Mouse (Mus musculus): ENCODE results near the gene Gchfr. TPM values are rescaled to one million over a fixed set of nuclear protein-coding genes. Genes with fewer than 3 reads are reported as not detected.

Gchfr gene
- polyA plus RNA-seq, 1 experiment, result 16.3 TPM

- WGBS, result 77% methylated on average over 2 of the region's 2 CpGs
- Histone ChIP-seq H3K36me3 (ENCODE audit: control insufficient read depth, insufficient read depth, low read length) (no peaks in the 10 kb centered on the region), H3K27ac (ENCODE audit: control insufficient read depth, insufficient read depth, low read length) (no peak overlapping the region), H3K27me3 (ENCODE audit: control insufficient read depth, insufficient read depth, low read length) (no peaks in the 10 kb centered on the region), H3K4me1 (replicated peaks; ENCODE audit: control insufficient read depth, insufficient read depth, low read length) (0 out of 2 replicates have a peak, but pooled peaks cover under 1% of the 10 kb centered on the region), H3K4me3 (ENCODE audit: control insufficient read depth, insufficient read depth, low read length) (no peak overlapping the region)
- no peak for DNase-seq
- no peak for TF ChIP-seq POLR2A (IDR thresholded peaks at IDR 0.05; ENCODE audit: control insufficient read depth, extremely low read depth, insufficient read depth, low read length, poor library complexity)
Observed at GRCm38 (mm10) chr2:119161247-119161646, 6.3 kb upstream of the Gchfr start.

- no peak overlapping the region for H3K4me3 ChIP-seq (ENCODE audit: control insufficient read depth, insufficient read depth, low read length)
- no peaks in the 10 kb centered on the region for H3K36me3 ChIP-seq (ENCODE audit: control insufficient read depth, insufficient read depth, low read length)
- TF ChIP-seq CTCF (IDR thresholded peaks at IDR 0.05; ENCODE audit: borderline replicate concordance, control insufficient read depth, extremely low read depth, insufficient read depth, low read length, poor library complexity) (no peak), POLR2A (IDR thresholded peaks at IDR 0.05; ENCODE audit: control insufficient read depth, extremely low read depth, insufficient read depth, low read length, poor library complexity) (no peak)
- no peak for DNase-seq
- no peak overlapping the region for H3K27ac ChIP-seq (ENCODE audit: control insufficient read depth, insufficient read depth, low read length)
- H3K4me1 ChIP-seq (replicated peaks; ENCODE audit: control insufficient read depth, insufficient read depth, low read length), result peaks cover 11% of the 10 kb centered on the region
- 26% methylated on average over 3 of the region's 3 CpGs for WGBS
- H3K27me3 ChIP-seq (ENCODE audit: control insufficient read depth, insufficient read depth, low read length), result peaks cover 6% of the 10 kb centered on the region; the same call in 1 of the 2 replicates
Observed at GRCm38 (mm10) chr2:119163135-119163534, 4.4 kb upstream of the Gchfr start.

- Histone ChIP-seq H3K4me3 (ENCODE audit: control insufficient read depth, insufficient read depth, low read length) (no peak overlapping the region), H3K4me1 (replicated peaks; ENCODE audit: control insufficient read depth, insufficient read depth, low read length) (peaks cover 11% of the 10 kb centered on the region), H3K36me3 (ENCODE audit: control insufficient read depth, insufficient read depth, low read length) (no peaks in the 10 kb centered on the region), H3K27ac (ENCODE audit: control insufficient read depth, insufficient read depth, low read length) (no peak overlapping the region), H3K27me3 (ENCODE audit: control insufficient read depth, insufficient read depth, low read length) (peaks cover 6% of the 10 kb centered on the region; the same call in 1 of the 2 replicates)
- WGBS, result 96% methylated on average over 4 of the region's 4 CpGs
- TF ChIP-seq CTCF (IDR thresholded peaks at IDR 0.05; ENCODE audit: borderline replicate concordance, control insufficient read depth, extremely low read depth, insufficient read depth, low read length, poor library complexity), result no peak
- DNase-seq, result no peak
Observed at GRCm38 (mm10) chr2:119163999-119164398, 3.6 kb upstream of the Gchfr start.

- TF ChIP-seq CTCF (IDR thresholded peaks at IDR 0.05; ENCODE audit: borderline replicate concordance, control insufficient read depth, extremely low read depth, insufficient read depth, low read length, poor library complexity) (no peak), POLR2A (IDR thresholded peaks at IDR 0.05; ENCODE audit: control insufficient read depth, extremely low read depth, insufficient read depth, low read length, poor library complexity) (no peak)
- H3K27ac ChIP-seq (ENCODE audit: control insufficient read depth, insufficient read depth, low read length), result no peak overlapping the region
- H3K4me3 ChIP-seq (ENCODE audit: control insufficient read depth, insufficient read depth, low read length), result no peak overlapping the region
- H3K4me1 ChIP-seq (replicated peaks; ENCODE audit: control insufficient read depth, insufficient read depth, low read length), result peaks cover 11% of the 10 kb centered on the region
- DNase-seq, result no peak
- no peaks in the 10 kb centered on the region for H3K36me3 ChIP-seq (ENCODE audit: control insufficient read depth, insufficient read depth, low read length)
- H3K27me3 ChIP-seq (ENCODE audit: control insufficient read depth, insufficient read depth, low read length), result peaks cover 6% of the 10 kb centered on the region; the same call in 1 of the 2 replicates
Observed at GRCm38 (mm10) chr2:119165401-119165800, 2.2 kb upstream of the Gchfr start.

GRCm38 (mm10) chr2:119167866-119168256 is 288 bp downstream of the Gchfr start:
- Histone ChIP-seq H3K4me3 (ENCODE audit: control insufficient read depth, insufficient read depth, low read length) (peak overlapping the region; percentile 22), H3K36me3 (ENCODE audit: control insufficient read depth, insufficient read depth, low read length) (no peaks in the 10 kb centered on the region), H3K27ac (ENCODE audit: control insufficient read depth, insufficient read depth, low read length) (no peak overlapping the region), H3K27me3 (ENCODE audit: control insufficient read depth, insufficient read depth, low read length) (peaks cover 6% of the 10 kb centered on the region; the same call in 1 of the 2 replicates), H3K4me1 (replicated peaks; ENCODE audit: control insufficient read depth, insufficient read depth, low read length) (peaks cover 11% of the 10 kb centered on the region)
- WGBS, result 13% methylated on average over 26 of the region's 26 CpGs
- TF ChIP-seq CTCF (IDR thresholded peaks at IDR 0.05; ENCODE audit: borderline replicate concordance, control insufficient read depth, extremely low read depth, insufficient read depth, low read length, poor library complexity) (no peak), POLR2A (IDR thresholded peaks at IDR 0.05; ENCODE audit: control insufficient read depth, extremely low read depth, insufficient read depth, low read length, poor library complexity) (no peak)
- no peak for DNase-seq

GRCm38 (mm10) chr2:119170282-119170681 is 2.7 kb downstream of the Gchfr start:
- Histone ChIP-seq H3K4me1 (replicated peaks; ENCODE audit: control insufficient read depth, insufficient read depth, low read length) (peaks cover 11% of the 10 kb centered on the region), H3K27me3 (ENCODE audit: control insufficient read depth, insufficient read depth, low read length) (peaks cover 6% of the 10 kb centered on the region; the same call in 1 of the 2 replicates), H3K36me3 (ENCODE audit: control insufficient read depth, insufficient read depth, low read length) (no peaks in the 10 kb centered on the region), H3K27ac (ENCODE audit: control insufficient read depth, insufficient read depth, low read length) (no peak overlapping the region), H3K4me3 (ENCODE audit: control insufficient read depth, insufficient read depth, low read length) (no peak overlapping the region)
- 85% methylated on average over 2 of the region's 2 CpGs for WGBS
- DNase-seq, result no peak
- TF ChIP-seq POLR2A (IDR thresholded peaks at IDR 0.05; ENCODE audit: control insufficient read depth, extremely low read depth, insufficient read depth, low read length, poor library complexity), result no peak
- no peak for TF ChIP-seq CTCF (IDR thresholded peaks at IDR 0.05; ENCODE audit: borderline replicate concordance, control insufficient read depth, extremely low read depth, insufficient read depth, low read length, poor library complexity)

- Histone ChIP-seq H3K27ac (ENCODE audit: control insufficient read depth, insufficient read depth, low read length) (no peak overlapping the region), H3K4me3 (ENCODE audit: control insufficient read depth, insufficient read depth, low read length) (no peak overlapping the region), H3K27me3 (ENCODE audit: control insufficient read depth, insufficient read depth, low read length) (peaks cover 6% of the 10 kb centered on the region; the same call in 1 of the 2 replicates), H3K36me3 (ENCODE audit: control insufficient read depth, insufficient read depth, low read length) (no peaks in the 10 kb centered on the region), H3K4me1 (replicated peaks; ENCODE audit: control insufficient read depth, insufficient read depth, low read length) (peaks cover 11% of the 10 kb centered on the region)
- WGBS, result 92% methylated on average over 8 of the region's 8 CpGs
- DNase-seq, result no peak
- TF ChIP-seq CTCF (IDR thresholded peaks at IDR 0.05; ENCODE audit: borderline replicate concordance, control insufficient read depth, extremely low read depth, insufficient read depth, low read length, poor library complexity) (no peak), POLR2A (IDR thresholded peaks at IDR 0.05; ENCODE audit: control insufficient read depth, extremely low read depth, insufficient read depth, low read length, poor library complexity) (no peak)
Observed at GRCm38 (mm10) chr2:119171574-119171973, 4.0 kb downstream of the Gchfr start.
